Mouse (Mus musculus) CH12F3 (cell line): ENCODE measurements around the gene Ano10.
"Not testable (repeated sequence)": the region's sequence is repeated elsewhere in the genome, so short reads cannot be mapped to it uniquely, and the experiment has no call there.

Source experiments
- in situ Hi-C: fragments of 300-500 bp; cut with MboI; formaldehyde crosslinking; loops from 2 replicates; pipeline ENCODE4 v1.14.3; 2020; ENCODE audit warnings: low sequenced_read_pairs

Ano10 gene

DNA sequence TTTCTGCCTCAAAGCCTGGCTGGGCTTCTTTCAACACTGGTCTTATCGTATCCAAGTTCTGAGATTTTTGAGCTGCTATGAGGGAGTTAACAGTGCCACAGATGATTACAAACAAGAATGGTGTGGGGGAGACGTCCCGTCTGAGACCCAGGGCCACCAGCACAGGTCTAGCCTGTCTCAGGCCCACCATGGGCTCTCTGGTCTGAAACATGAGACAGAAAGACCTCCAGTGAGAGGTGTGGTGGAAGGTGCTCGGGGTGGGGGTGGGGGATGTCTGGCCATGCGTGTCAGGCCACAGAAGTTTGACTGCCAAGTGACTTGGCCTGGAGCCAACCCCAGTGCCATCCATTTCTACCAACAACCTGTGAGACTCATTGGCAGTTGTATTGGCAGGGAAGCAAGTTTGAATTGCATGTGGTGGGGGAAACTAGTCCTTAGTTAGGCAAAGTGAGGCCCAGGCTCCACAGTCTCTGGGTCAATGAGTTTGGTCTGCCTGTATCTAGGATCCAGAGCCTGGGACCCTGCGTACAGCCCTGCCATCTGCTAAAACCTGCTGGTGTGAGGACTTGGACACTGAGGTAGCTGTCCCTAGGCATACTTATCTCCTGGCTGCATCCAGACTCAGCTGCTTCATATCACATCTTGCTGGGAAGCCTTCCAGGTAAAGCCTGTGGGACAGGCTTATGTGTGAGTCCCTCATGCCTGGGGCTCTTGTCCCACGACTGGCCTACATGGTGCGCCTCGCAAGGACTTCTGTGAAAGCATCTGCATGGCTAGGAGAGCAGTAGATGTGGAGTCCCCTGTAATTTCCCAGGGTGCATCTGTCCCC lies 120.6 kb downstream of the Ano10 start:
- in situ Hi-C loops: no loop called here

DNA sequence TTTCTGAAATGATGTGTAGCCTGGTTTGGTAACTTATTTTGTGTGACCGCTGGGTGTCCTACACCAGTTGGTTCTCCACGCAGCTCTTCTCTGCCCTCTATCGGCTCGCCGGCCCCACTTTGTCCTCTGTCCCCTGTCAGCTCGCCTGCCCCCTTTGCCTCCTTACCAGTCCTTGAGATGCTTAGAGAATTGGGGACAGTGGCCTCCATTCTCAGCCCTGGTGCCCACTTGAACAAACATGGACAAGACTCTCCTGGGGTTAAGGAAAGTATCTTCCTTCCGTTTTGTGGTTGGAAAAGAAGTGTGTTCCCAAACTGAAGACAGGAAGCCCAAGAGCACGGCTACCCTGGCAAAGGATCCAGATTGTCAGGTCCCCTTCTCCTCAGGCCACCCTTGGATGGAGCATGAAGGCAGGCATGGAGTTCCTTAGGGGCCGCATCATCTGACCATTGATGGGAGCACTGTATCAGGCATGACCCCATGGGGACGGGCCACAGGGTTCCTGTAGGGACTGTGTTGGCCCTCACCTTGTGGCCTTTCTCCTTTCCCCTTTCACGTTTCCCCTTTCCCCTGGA lies 121.5 kb downstream of the Ano10 start:
- in situ Hi-C loops: no loop called here

DNA sequence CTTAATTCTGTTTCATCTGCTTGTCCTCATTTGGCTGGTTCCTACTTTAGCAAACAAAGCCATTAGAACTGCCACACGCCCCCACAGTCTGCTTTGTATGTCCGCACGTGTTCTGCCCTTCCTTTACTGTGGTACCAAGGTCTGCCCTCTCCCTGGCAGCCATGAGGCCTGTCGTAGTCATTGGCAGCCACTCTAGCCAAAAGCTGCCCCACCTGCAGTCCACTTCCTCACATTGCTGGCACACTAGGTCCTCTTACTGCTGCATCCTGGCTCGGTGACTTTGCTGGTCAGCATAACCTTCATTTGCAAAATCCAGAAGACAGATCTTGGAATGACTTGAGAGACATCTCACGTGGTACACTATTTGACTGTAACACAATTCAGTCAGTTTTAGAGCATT lies 124.3 kb downstream of the Ano10 start:
- in situ Hi-C loops: no loop called here

DNA sequence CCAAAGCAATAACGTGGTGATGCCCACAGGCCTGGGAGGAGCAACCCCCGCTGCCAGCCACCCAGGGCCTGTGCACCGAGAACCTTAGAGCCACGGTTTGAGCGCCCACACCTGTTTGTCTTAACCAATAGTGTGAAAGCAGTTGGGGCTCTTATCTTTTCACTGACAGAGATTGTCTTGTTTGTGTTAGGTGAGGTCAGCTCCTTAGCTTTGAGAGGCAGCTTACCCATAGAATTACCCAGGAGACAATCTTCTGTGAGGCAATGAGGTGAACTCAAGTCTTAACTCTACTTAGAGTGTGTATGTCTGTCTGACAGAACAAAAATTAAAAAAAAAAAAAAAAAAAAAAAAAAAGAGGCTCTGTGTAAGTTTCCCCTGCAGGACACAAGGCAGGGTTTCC lies 126.5 kb downstream of the Ano10 start:
- in situ Hi-C loops: not testable (repeated sequence)

DNA sequence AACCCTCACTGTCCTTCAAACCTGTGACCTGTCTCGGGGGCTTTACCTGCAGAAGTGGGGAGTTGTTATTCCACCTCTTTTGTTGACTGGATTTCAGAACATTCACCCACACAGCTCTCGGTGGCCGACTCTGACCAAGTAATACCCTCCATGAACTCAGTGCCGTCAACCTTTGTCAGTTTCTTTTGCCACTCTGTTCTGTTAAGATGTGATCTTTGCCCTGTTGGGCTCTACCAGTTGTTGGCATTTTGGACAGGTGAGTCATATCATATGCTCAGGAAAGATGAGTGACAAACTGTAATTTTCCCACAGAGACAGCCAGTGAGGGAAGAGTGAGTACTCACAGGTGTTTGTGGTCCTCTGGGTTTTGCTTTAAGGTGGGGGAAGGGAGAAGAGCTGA lies 129.7 kb downstream of the Ano10 start:
- in situ Hi-C loops: no loop called here

DNA sequence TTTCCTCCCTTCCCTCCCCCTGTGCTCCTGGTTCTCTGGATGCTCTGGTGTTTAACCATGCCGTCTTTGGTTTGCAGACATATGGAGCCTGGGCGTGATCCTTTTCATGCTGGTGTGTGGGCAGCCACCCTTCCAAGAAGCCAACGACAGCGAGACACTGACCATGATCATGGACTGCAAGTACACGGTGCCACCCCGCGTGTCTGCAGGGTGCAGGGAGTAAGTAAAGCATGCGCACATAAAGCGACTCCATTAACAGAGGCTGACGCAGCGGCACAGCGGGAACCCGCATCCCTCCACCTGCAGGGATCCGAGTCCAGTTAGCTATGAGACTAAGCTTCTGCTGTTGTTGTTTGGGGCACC lies 137.2 kb downstream of the Ano10 start:
- in situ Hi-C loops: no loop called here

DNA sequence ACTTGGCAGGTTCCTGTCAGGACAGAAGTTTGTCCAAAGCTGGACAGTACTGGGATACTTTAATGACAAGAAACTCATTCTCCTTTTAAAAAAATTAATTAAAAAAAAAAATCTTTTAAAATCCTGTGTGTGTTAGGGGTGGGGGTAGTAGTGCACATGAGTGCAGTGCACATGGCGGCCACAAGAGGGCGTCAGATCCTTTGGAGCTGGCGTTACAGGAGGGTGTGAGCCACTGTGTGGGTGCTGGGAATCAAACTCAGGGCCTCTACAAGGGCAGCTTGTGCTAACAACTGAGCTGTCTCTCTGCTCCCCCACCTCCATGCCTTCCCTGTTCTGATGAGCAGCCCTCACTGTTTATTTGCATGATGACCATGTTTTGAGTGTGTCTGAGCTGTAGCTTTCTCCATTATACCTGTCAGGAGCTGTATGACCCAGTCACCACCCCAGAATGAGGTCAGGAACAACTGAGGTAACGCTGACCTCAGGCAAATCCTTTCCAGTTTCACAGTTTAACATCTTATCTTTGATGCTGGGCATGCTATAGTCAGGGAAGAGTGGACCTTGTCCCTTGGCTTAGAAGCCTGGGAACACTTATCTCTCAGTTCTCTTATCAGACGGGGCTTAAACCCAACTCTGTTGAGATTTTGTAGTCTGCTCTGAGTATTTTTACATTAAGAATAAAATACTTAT lies 137.7 kb downstream of the Ano10 start:
- in situ Hi-C loops: no loop called here

DNA sequence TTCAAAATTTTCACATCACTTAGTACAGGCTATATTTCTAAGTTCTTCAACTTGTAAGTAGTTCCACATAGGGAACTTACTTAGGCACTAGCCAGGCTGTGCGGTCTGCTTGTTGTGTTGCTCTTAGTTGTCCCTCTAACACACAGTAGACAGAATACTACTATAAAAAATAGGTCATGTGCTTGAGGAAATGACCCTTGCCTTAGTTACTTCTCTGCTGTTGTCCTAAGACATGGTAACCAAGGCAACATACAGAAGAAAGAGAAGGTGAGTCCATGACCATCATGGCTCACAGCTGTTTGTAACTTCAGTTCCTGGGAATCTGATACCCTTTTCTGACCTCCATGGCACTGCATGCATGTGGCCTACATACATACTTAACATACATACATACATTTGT lies 139.0 kb downstream of the Ano10 start:
- in situ Hi-C loops: no loop called here

DNA sequence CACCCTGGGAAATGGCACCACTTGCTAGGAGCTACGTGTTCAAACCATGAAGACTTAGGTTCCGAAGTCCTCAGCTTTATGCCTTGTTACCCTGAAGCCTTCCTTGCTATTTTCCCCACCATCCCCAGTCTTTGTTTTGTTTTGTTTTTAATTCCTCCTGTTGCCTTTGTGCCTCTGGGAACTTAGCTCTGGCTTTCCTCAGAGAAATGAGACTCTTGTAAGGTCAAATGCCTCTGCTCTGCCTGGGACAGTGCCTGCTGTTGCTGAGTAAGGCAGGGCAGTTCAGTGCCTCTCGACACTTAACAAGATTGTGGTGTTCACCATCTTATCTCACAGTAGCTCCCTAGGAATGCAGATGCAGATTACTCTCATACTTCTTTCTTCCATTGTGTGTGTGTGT lies 140.8 kb downstream of the Ano10 start:
- in situ Hi-C loops: no loop called here

DNA sequence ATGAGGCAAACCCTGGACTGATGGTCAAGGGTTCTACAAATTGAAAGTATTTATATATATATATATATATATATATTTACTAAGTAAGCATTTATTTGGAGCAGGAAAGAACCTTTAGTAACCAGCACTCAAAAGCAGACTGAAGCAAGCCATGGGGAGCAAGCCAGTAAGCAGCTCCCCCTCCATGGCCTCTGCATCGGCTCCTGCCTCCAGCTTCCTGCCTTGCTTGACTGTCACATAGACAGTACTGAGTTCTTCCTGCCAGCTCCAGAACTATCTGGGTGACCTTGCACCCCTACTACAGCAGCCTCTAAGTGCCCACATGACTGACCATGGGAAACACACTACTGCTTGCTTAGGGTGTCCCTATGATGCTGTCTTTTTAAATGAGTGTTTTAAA lies 141.7 kb downstream of the Ano10 start:
- in situ Hi-C loops: no loop called here

DNA sequence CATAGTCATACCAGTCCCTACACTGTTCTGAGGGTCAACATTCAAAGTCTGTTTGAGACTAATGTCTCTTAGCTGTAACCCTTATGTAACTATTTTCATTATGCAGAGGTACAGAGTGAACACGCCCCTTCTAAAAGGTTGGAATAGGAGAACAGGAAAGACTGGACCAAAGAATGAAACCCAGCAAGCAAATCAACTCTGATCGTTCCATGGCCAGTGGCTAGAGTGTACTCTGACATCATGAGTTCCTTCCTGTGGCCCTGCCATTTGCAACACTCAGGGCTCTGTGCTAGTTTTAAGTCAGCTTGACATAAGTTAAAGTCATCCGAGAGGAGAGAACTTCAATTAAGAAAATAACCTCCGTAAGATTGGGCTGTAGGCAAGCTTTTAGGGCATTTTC lies 142.2 kb downstream of the Ano10 start:
- in situ Hi-C loops: no loop called here

DNA sequence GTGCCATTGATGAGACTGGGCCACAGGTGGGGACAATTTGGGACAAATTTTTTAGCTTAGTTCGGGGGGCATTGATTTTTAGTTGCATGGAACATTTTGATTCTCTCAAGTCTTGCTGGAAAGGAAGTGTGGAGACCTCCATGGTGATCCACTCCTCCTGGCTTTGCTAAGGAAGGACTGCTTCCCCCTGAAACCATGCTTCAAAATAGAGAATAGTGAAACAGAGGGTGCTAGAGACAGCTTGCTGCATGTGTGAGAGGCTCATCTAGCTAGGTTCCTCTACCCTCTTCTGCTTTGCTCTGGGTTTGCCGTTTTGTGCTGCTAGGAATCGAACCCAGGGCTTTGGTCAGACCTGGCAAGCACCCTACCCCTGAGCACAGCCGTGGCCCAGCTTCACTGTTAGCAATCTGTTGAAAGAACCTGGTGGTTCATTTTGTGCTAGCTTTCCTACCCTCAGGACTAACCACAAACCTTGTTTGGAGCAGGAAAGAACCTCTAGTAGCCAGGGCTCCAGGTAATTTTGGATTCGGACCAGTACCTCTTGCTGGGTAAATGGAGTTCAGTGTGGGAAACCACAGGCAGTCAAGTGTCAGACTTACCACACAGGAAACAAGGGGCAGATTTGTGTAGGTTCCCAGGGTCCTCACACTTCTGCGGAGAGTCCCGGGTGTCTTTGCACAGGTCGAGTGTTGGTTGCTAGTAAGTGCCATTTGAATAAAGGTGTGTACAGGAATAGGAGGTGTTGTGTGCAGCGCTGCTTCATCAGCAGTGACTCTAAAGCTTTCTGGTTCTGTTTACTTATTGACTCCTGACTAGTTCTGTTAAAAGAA lies 144.0 kb downstream of the Ano10 start:
- in situ Hi-C loops: no loop called here

DNA sequence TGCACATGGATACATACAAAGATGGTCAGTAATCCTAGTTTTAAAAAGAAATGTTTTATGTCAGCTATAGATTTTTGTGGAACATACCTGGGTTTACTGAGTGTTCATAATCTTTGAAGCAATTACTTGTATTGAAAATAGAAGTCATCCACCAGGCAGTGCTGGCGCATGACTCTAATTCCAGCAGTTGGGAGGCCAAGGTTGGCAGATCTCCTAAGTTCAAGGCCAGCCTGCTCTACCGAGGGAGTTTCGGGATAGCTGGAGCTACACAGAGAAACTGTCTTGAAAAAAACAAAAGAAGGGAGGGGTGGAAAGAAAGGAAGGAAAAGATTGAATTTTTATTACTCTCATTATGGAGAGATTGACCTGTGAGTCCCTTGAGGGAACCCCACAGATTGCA lies 145.9 kb downstream of the Ano10 start:
- in situ Hi-C loops: no loop called here

DNA sequence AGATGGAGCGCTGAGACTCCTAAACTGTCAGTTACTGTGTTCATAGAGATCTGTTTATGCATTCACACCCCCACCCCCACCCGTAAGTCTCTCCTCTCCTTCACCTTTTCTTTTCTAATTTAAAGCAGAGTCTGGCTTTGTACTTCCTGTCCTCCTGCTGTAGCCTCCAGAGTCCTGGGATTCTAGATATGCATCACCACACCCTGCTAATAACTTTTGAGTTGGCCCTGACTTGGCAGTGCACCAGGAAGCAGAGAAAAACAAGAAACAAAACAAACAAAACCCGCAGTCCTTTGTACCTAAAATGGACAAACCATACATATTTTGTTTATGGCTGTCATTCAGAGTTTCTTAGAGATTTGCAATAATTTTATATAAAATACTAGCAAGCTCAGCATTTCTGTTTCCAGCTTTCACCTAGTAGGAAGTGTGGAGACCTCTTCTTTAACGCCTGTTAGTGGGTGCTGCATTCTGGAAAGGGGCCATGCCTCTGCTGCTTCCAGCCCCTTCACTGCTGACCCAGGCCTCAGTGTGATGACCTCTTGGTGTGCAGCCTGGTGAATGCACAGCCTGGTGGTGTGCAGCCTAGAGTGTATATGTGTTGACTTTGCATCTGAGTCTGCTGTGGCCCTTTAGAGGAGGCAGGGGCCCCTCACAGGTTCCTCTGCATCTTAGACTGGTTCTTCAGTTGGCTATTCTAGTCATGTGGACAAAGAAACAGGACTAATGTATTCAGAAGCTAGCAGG lies 147.9 kb downstream of the Ano10 start:
- in situ Hi-C loops: no loop called here

DNA sequence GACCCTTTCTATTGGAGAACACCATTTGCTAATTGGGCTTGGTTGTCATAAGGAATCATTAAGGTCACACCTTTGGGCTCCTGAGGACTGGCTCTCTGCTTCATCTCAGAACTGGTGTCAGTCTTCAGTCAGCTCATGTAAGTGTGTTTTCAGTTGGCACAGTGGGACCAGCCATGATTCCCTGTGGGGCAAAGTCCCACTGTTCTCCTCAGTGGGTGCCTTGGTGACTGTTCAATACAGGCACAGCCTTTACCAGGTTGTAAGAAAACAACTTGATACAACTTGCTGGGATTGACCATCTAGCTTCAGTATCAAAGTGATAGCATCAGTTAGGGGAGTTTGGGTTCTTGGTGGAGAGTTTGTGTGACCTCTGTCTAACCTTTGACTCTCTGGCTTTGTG lies 148.5 kb downstream of the Ano10 start:
- in situ Hi-C loops: no loop called here

DNA sequence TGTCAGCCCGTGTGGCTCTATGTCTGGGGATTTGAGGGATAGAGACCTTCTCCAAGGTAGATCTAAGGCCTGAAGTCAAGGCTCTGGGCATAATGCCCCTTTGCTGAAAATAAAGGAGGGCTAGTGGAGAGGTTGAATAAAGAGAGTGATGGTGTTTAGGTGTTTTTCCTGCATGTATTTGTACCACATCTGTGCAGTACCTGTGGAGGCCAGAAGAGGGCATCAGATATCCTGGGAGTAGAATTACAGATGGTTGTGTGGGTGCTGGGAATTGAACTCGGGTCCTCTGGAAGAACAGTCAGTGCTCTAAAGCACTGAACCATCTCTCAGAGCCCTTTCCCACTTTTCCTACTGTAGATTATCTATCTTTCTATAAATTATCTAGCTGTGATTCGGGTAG lies 149.4 kb downstream of the Ano10 start:
- in situ Hi-C loops: no loop called here

DNA sequence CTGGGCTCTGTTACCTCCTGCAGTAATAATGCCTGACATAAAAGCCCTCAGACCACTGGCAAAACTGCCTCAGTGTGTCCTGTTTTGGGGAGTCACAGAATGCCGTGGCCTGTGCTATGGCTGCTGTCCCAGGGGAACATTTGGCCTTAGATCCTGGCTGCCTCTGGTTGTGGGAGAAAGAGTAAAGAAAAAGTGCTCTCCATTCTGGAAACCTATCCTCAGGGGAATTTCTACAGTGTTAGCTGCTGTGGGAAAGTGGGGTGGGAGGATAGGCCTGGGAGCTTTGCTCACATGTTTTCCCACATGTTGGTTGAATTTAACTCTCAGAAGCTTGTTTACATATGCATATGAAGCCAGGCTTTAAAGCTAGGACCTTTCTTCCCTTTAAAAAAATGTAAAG lies 151.0 kb downstream of the Ano10 start:
- in situ Hi-C loops: no loop called here

DNA sequence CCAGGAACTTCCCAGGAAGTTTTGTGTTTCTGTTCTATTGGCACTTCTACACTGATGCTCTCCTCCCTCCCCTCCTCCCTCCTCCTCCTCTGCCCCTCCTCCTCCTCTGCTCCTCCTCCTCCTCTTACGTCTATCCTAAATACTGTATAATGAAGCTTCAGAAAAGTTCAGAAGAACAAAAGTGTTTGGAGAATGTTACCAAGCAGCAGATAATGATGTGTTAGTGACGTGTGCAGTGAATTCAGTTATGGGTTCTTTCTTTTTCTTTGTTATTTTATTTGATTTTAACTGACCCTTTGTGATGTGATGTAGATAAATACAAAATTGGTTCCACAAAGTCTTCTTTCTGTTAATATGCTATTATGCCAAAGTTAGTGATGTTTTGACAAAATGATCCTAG lies 155.0 kb downstream of the Ano10 start:
- in situ Hi-C loops: no loop called here

DNA sequence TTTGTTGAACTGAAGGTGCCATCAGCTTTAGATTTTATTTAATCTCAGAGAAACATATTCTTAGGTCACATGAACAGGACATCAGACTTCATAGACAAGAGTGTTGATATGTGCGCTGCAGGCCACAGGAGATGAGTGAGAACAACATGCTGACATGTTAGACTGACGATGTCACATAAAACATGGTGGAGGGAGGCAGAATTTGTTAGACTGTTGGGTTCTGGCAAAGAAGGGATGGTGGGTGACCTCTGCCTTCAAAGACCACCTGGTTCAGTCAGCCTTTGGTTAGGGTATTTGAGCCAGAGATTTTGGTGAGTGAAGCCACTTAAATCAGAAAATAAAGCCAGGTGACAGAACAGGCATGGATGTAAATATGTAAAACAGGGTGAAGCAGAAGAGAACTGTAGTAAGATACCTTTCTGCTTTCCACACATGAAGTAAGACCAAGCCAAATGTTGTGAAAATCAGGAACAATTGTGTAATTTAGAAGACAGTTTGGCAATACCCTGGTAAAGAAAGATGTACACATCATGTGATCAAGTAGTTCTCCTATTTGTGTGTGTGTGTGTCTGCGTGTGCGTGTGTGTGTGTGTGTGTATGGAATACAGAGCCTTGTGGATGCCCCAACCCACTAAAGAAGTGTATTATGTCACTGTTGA lies 155.7 kb downstream of the Ano10 start:
- in situ Hi-C loops: no loop called here

DNA sequence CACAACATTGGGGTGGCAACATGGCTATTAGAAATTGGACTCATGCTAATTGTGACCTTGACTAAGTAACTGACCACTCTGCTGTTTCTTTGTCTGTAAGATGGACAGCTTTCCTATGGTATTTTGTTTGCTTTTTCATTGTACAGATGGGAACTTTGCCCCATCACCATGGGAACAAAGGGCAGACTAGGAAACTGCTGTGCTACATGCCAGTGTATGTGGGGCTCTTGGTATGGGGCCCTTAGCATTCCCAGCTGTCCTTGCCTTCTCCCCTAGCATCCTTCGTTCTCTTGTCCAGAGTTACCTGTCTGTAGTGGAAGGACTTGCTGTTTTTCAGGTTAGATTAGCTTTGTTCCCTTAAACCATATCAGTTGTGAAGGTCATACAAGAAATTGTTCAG lies 156.3 kb downstream of the Ano10 start:
- in situ Hi-C loops: no loop called here
